Mouse (Mus musculus): ENCODE measurements at regions not wholly inside any gene's neighbourhood (a gene's known extent, or its start where the extent isn't known, plus 50 kb on each side); places are given as distances from the start of the nearest gene placed in this dataset.

DNA sequence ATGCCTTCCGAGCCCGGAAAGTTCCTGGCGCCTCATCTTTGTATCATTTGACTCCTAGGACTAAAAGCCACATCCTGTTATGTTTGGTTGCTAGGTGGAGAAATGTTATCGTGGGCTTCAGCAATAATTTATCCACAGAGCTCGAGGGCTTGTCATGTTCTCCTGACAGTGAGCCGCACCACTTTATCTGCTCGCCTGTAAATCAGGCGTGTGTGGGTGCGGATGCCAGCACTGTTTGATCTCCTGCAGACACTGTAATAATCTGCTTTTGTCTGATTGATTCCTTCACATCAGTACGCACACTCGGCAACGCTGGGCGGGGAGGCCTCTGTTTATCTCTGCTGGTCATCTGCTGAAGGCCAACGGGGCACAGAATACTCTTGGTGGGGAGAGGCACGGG, 178.5 kb upstream of the Zfp64 start:
- no peak for TF ChIP-seq CTCF (IDR thresholded peaks at IDR 0.05; ENCODE audit: low read depth)
- TF ChIP-seq EP300 (IDR thresholded peaks at IDR 0.05; ENCODE audit: low read depth), result no peak
